Mouse (Mus musculus) lung, embryonic 14.5 days (tissue): ENCODE data around the gene Anp32e. TPM values are rescaled to one million over a fixed set of nuclear protein-coding genes. Genes with fewer than 3 reads are reported as not detected.

Experiments
- ATAC-seq: fragments of 200-750 bp; cut with Nextera tagmentation; 2 replicates; pipeline ENCODE4 v1.8.0; 2017; ENCODE audit warnings: mild to moderate bottlenecking, moderate TSS enrichment, moderate library complexity; ENCODE audit not compliant: insufficient read depth
- DNase-seq: peaks from one replicate; pipeline ENCODE4 v3.0.0-alpha.2; 2015
- H3K27ac ChIP-seq: fragments of 300-500 bp; sonication (generic); 2 replicates; pipeline ENCODE4 v1.5.1; 2014; ENCODE audit warnings: low read depth, mild to moderate bottlenecking, moderate library complexity
- H3K27me3 ChIP-seq: fragments of 300-500 bp; sonication (generic); 2 replicates; pipeline ENCODE4 v1.6.1; 2014; ENCODE audit warnings: low read length, control low read depth; ENCODE audit not compliant: insufficient read depth
- H3K36me3 ChIP-seq: fragments of 300-500 bp; sonication (generic); 2 replicates; pipeline ENCODE4 v1.6.1; 2014; ENCODE audit warnings: control low read depth; ENCODE audit not compliant: insufficient read depth
- H3K4me1 ChIP-seq: fragments of 300-500 bp; sonication (generic); 2 replicates; pipeline ENCODE4 v1.6.1; 2014; ENCODE audit warnings: antibody characterized with exemption, control low read depth; ENCODE audit not compliant: insufficient read depth
- H3K4me2 ChIP-seq: fragments of 300-500 bp; sonication (generic); 2 replicates; pipeline ENCODE4 v1.6.1; 2014; ENCODE audit warnings: mild to moderate bottlenecking
- H3K4me3 ChIP-seq: fragments of 300-500 bp; sonication (generic); 2 replicates; pipeline ENCODE4 v1.5.1; 2014; ENCODE audit warnings: low read depth, low read length
- H3K9ac ChIP-seq: fragments of 300-500 bp; sonication (generic); 2 replicates; pipeline ENCODE4 v1.6.1; 2014
- H3K9me3 ChIP-seq: fragments of 300-500 bp; sonication (generic); 2 replicates; pipeline ENCODE4 v1.6.1; 2016; ENCODE audit warnings: low read depth, low read length, control low read depth
- CTCF ChIP-seq: IDR thresholded peaks from 2 replicates; pipeline ENCODE4 v1.5.1; 2016; ENCODE audit warnings: antibody characterized with exemption, low read depth
- WGBS: fragments of 180-500 bp; shearing (Covaris S2); extraction: QIAGEN DNeasy Blood & Tissue Kit; methylation state at CpG from one replicate; pipeline ENCODE4 v1.1.7; 2014; 5-methylcytosine and 5-hydroxymethylcytosine counted together
- polyA plus RNA-seq: library from polyadenylated mRNA; unstranded; fragments of >200 nt; fragmentation: Nextera tagmentation; extraction: Ambion mirVana; gene quantifications from 2 replicates; pipeline ENCODE4 v1.2.1, GENCODE M21; 2014

The Anp32e gene
- polyA plus RNA-seq, 1 experiment from 2014 or later: 80.5 TPM

DNA sequence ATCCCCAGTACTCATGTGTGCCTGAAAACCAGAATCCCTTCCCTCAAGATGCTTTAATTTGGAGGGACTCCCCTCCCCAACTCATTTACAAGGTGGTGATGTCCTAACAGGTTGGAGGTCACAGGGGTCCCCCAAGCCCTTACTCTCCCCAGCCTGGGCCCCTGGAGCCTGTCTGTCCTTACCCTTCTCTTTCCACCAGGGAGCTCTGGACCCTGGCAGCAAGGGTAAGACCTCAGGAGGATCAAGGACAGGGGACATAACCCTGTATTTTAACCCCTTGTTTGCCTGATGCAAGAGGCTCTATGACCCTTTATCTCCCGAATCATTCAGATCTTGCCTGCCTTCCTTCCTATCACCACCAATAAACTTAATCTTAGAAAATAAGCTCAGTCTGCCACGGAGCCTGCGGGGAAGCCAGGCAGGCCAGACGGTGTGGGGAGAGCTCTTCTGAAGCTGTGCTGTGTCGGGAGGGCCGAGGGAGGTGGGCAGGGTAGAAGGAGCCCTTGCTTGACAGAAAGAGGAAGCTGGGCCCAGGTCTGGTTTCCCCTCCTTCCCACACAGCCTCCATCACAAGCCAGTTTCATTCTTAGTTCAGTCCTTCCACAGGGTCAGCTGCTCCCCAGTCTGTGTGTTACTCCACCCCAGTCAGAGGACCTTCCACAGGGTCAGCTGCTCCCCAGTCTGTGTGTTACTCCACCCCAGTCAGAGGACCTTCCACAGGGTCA is 58.5 kb downstream of the Anp32e start:
- WGBS: 68% methylated on average over 6 of the region's 6 CpGs

DNA sequence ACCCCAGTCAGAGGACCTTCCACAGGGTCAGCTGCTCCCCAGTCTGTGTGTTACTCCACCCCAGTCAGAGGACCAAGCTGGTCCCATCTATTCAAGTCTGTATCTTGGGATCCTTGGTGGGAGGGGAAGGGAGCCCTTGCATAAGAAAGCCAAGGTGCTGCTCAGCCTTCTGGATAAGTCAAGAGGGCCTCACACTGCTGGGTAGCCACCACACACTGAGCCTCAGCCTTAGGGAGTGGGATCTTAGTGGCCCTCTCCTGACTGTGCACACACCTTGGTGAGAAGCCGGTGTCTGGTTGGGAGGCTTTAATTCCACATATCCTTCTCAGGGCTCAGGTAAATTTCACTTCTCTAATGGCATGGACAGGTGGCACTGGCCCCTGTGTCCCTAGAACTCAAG is 59.1 kb downstream of the Anp32e start:
- no peak overlapping the region for H3K27ac ChIP-seq
- H3K9ac ChIP-seq: no peak overlapping the region
- H3K9me3 ChIP-seq: no peaks in the 10 kb centered on the region
- no peak overlapping the region for H3K4me3 ChIP-seq
- H3K4me1 ChIP-seq: peaks cover 19% of the 10 kb centered on the region
- peaks cover 57% of the 10 kb centered on the region for H3K36me3 ChIP-seq
- DNase-seq (no peak), ATAC-seq (no peak)
- WGBS: 97% methylated on average over 1 of the region's 1 CpGs
- no peak for TF ChIP-seq CTCF
- no peak overlapping the region for H3K4me2 ChIP-seq
- H3K27me3 ChIP-seq: no peaks in the 10 kb centered on the region

More for the DNA sequence above, 58.5 kb downstream of the Anp32e start:
- Histone ChIP-seq H3K9ac (no peak overlapping the region), H3K27ac (no peak overlapping the region), H3K36me3 (peaks cover 53% of the 10 kb centered on the region), H3K9me3 (no peaks in the 10 kb centered on the region), H3K4me1 (peaks cover 17% of the 10 kb centered on the region), H3K4me3 (no peak overlapping the region), H3K4me2 (no peak overlapping the region), H3K27me3 (no peaks in the 10 kb centered on the region)
- DNase-seq: no peak
- no peak for ATAC-seq
- TF ChIP-seq CTCF: no peak

DNA sequence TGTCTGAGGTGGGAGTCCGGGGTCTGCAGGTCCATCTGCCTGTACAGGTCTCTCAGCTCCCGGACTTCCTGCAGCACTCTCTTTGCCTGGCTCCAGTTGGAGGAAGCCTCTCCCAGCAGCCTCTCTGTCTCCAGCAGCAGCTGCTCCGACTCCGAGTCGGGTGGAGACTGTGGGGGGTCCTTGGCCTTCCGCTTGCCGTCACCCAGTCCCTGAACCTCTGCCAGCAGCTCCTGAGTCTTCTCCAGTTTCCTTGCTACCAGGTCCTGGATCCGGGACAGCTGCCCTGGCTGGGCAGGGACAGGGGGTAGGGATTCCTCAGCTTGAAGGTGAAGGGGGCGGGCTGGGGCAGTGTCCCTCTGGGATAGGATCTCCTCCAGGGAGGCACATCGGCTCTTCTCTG is 59.9 kb downstream of the Anp32e start:
- H3K4me1 ChIP-seq: peaks cover 22% of the 10 kb centered on the region
- H3K27ac ChIP-seq: peak overlapping the region; percentile 81
- H3K27me3 ChIP-seq: no peaks in the 10 kb centered on the region
- 0 out of 2 replicates have a peak overlapping the region, but pooled peaks have one; percentile 5 for H3K4me2 ChIP-seq
- ATAC-seq (peak; percentile 47), DNase-seq (peak; percentile 92)
- peaks cover 57% of the 10 kb centered on the region for H3K36me3 ChIP-seq
- no peak overlapping the region for H3K9ac ChIP-seq
- WGBS: 40% methylated on average over 10 of the region's 10 CpGs
- no peaks in the 10 kb centered on the region for H3K9me3 ChIP-seq
- no peak overlapping the region for H3K4me3 ChIP-seq
- no peak for TF ChIP-seq CTCF

DNA sequence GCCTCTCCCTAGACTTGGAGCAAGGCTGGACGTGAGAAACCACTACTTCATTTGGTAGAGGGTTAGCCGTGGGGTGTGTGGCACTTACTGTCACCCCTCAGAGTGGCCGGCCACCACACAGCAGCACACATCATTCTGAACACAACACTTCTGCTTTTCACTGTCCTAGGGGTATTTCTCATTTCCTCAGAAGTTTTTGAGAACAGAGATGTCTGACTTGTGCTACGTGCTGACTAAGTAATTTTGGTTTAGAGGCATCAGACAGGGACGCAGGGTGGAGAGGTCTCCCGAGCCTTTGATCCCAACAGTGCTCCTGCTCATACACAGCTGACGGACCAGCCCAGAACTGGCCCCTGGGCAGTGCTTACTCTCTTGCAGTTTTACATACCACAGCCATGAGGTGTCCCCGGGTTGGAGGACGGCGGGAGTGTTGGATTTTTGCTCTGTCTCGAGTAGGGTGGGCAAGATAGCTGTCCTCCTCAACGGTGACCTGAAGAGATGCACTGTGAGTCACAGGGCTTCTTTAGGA is 61.4 kb downstream of the Anp32e start:
- peaks cover 57% of the 10 kb centered on the region for H3K36me3 ChIP-seq
- H3K27me3 ChIP-seq: no peaks in the 10 kb centered on the region
- ATAC-seq: no peak
- H3K4me1 ChIP-seq: peaks cover 18% of the 10 kb centered on the region
- H3K4me3 ChIP-seq: no peak overlapping the region
- no peaks in the 10 kb centered on the region for H3K9me3 ChIP-seq
- 77% methylated on average over 12 of the region's 12 CpGs for WGBS
- no peak for DNase-seq
- H3K4me2 ChIP-seq: no peak overlapping the region
- no peak overlapping the region for H3K9ac ChIP-seq
- no peak overlapping the region for H3K27ac ChIP-seq
- no peak for TF ChIP-seq CTCF

DNA sequence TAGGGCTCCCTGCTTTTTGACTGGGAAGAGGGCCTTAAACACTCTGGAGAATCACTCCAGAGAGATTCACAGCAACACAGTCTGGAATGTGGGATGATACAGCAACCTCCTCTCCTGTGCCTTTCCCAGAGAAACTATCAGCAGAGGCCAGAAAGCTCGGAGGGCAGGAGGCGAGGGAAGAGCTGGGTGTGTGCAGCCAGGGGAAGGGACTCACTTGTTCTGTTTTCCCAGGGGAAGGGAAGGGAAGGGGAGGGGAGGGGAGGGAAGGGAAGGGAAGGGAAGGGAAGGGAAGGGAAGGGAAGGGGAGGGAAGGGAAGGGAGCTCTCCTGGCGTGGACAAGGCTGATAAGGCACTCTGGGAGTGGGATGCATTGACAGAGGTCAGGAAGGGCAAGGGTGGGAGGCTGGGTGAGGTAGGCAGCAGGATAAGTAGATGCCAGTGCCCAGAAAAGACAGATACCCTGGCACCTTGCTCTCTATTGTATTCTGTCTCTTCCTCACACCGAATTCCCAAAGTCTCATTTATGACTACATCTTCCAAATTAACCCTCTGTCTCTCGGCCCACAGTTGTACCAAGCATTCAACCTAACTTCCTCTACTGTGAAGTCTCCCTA is 64.1 kb downstream of the Anp32e start:
- WGBS: 36% methylated on average over 5 of the region's 5 CpGs
- Histone ChIP-seq H3K27me3 (no peaks in the 10 kb centered on the region), H3K4me1 (peaks cover 13% of the 10 kb centered on the region), H3K4me3 (peak overlapping the region; percentile 73), H3K27ac (peak overlapping the region; percentile 30; the same call in 1 of the 2 replicates), H3K9me3 (no peaks in the 10 kb centered on the region), H3K4me2 (peak overlapping the region; percentile 73), H3K36me3 (peaks cover 48% of the 10 kb centered on the region), H3K9ac (peak overlapping the region; percentile 92)
- no peak for DNase-seq
- TF ChIP-seq CTCF: no peak
- no peak for ATAC-seq

DNA sequence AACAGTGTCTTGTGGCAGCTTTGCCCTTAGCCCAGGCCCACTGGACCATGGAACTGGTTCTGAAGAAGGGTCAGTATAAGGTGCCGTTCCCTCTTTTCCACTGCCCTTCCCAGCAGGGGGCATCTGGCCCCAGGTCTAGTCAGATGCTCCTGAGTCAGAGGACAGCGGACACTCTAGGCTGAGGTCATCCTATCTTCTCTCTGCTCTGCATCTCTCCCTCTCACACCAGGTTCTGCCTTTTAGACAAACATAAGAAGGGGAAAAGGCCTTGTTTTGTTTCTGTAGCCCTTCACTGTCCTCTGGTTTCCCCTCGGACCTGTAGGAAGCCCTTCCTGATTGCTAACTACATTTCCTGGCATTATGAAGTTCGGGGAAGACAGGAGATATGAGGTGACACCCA is 64.8 kb downstream of the Anp32e start:
- 24% methylated on average over 4 of the region's 4 CpGs for WGBS
- Histone ChIP-seq H3K9me3 (no peaks in the 10 kb centered on the region), H3K27ac (peak overlapping the region; percentile 98), H3K27me3 (no peaks in the 10 kb centered on the region), H3K4me3 (peak overlapping the region; percentile 73), H3K4me1 (peaks cover 10% of the 10 kb centered on the region), H3K4me2 (peak overlapping the region; percentile 73), H3K9ac (peak overlapping the region; percentile 92), H3K36me3 (peaks cover 40% of the 10 kb centered on the region)
- peak; percentile 14; the same call in 1 of the 2 replicates for TF ChIP-seq CTCF
- ATAC-seq (no peak), DNase-seq (peak; percentile 44)

DNA sequence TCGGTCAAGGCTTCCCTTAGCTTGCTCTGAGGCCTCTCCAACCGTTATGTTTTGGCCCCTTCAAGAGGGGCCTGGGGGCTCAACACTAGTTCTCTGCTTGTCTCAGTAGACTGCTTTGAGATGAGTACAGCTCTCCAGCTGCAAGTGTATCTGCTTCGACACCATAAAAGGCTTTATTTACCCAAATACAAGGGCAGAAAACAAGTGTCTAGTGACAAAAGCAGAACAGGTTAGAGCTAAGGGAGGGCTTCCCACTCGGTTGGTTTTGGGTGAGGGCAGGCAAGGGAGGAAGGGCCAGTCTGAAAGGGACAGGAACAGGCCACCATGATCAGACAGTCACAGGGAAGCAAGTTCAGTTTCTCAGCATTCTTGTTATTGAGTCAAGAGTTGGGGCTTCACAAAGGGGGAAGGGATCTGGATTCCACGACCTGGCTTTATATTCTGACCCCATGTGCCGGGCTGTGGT is 65.4 kb downstream of the Anp32e start:
- Histone ChIP-seq H3K27me3 (no peaks in the 10 kb centered on the region), H3K27ac (peak overlapping the region; percentile 98), H3K4me2 (peak overlapping the region; percentile 73), H3K36me3 (peaks cover 35% of the 10 kb centered on the region), H3K4me3 (peak overlapping the region; percentile 73), H3K9me3 (no peaks in the 10 kb centered on the region), H3K9ac (peak overlapping the region; percentile 92), H3K4me1 (peaks cover 10% of the 10 kb centered on the region)
- ATAC-seq: no peak
- TF ChIP-seq CTCF: no peak
- DNase-seq: peak; percentile 32
- 7% methylated on average over 6 of the region's 6 CpGs for WGBS
